ENCODE assay signal across 8 mouse cellular contexts in the genomic region with DNA sequence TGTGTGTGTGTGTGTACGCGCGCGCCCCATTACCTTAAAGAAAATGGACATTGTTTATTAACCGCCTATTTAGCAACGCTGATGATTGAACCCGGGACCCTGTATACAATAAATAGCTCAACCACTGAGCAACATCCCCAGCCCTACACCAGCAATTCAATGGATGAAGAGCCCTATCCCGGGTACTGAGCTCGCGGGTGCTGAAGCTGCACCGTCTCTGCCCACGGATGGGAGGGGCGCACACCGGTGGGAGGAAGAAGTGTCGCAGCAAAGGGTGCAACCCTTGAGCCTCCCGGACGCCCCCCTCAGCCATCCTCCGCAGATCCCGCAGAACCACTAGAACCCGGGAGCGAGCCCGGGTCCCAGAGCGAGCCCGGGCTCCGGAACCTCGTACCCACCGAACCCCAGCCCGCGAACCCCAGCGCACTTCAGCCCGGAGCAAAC. TPM values are rescaled to one million over a fixed set of nuclear protein-coding genes. Genes with fewer than 3 reads are reported as not detected.
A peak's percentile ranks its signal among the peaks of the same experiment; 100 is the strongest.
DNase-seq lines count a peak whose midpoint lies in the region; ATAC-seq lines count a peak whose summit lies in the region.

No protein-coding gene starts in this region.

- peaks cover 13% of the 10 kb centered on the region for H3K4me1 ChIP-seq in forebrain, embryonic 15.5 days
- peaks cover 26% of the 10 kb centered on the region for H3K4me1 ChIP-seq in liver, embryonic 13.5 days (replicated peaks)

- H3K4me2 ChIP-seq in forebrain, embryonic 15.5 days (replicated peaks) = peak overlapping the region; percentile 76
- H3K4me2 ChIP-seq in liver, embryonic 13.5 days = peak overlapping the region; percentile 96

- peak overlapping the region; percentile 96 for H3K9ac ChIP-seq in forebrain, embryonic 15.5 days (replicated peaks)
- peak overlapping the region; percentile 88 for H3K9ac ChIP-seq in liver, embryonic 13.5 days

- DNase-seq in cerebellum, adult 9-10 months = peak; percentile 73
- no peak for DNase-seq in cerebellum, adult 9-11 months
- DNase-seq in right cerebral cortex, adult 2 months (ENCODE audit: low spot score in 2 of 2) = peak; percentile 49 to 62
- DNase-seq in right cerebral cortex, adult 18-20 months = no peak
- DNase-seq in liver, embryonic 13.5 days = peak; percentile 48
- DNase-seq in splenic B cell, adult 2 months (ENCODE audit: low read depth, low spot score) = peak; percentile 58
- DNase-seq in frontal cortex, postnatal 36 days (ENCODE audit: low spot score in 2 of 2) = no peak

- H3K27ac ChIP-seq in forebrain, embryonic 15.5 days (replicated peaks) = peak overlapping the region; percentile 96
- H3K27ac ChIP-seq in liver, embryonic 13.5 days = peak overlapping the region; percentile 91

- under 1% methylated on average over 31 of the region's 31 CpGs for WGBS in forebrain, embryonic 15.5 days
- whole genome bisulfite sequencing in liver, embryonic 13.5 days (ENCODE audit: insufficient replicate concordance) = 2% methylated on average over 30 of the region's 31 CpGs

- peak overlapping the region; percentile 90 for H3K4me3 ChIP-seq in forebrain, embryonic 15.5 days
- H3K4me3 ChIP-seq in liver, embryonic 13.5 days (replicated peaks) = peak overlapping the region; percentile 82

- H3K27me3 ChIP-seq in forebrain, embryonic 15.5 days = 0 out of 2 replicates have a peak, but pooled peaks cover 8% of the 10 kb centered on the region
- 0 out of 2 replicates have a peak, but pooled peaks cover 4% of the 10 kb centered on the region for H3K27me3 ChIP-seq in liver, embryonic 13.5 days
- no peaks in the 10 kb centered on the region for H3K27me3 ChIP-seq in splenic B cell, adult 2 months (ENCODE audit: control insufficient read depth, insufficient read depth, low read length, poor library complexity, severe bottlenecking)

- H3K9me3 ChIP-seq in forebrain, embryonic 15.5 days = no peaks in the 10 kb centered on the region
- no peaks in the 10 kb centered on the region for H3K9me3 ChIP-seq in liver, embryonic 13.5 days (replicated peaks)

- ATAC-seq in forebrain, embryonic 15.5 days (replicated peaks) = peak; percentile 80
- peak; percentile 70 for ATAC-seq in liver, embryonic 13.5 days (ENCODE audit: low read depth)

- H3K36me3 ChIP-seq in forebrain, embryonic 15.5 days = no peaks in the 10 kb centered on the region
- H3K36me3 ChIP-seq in liver, embryonic 13.5 days = peaks cover 5% of the 10 kb centered on the region; the same call in 1 of the 2 replicates
- peaks cover 1% of the 10 kb centered on the region; the same call in 1 of the 2 replicates for H3K36me3 ChIP-seq in splenic B cell, adult 2 months (ENCODE audit: control insufficient read depth, insufficient read depth, low read length, poor library complexity, severe bottlenecking)

RNA-seq across cellular contexts. Expression of a gene that starts 0.4 kb away (rescaled TPM):
- 9.7 and 9.9 TPM in 2 replicates for polyA plus RNA-seq in forebrain, embryonic 15.5 days (2015; fragmentation: Nextera tagmentation; extraction: Ambion mirVana)
- polyA plus RNA-seq in liver, embryonic 13.5 days (2015; fragmentation: Nextera tagmentation; extraction: Ambion mirVana) = 3.3 and 3.4 TPM in 2 replicates

RNA-seq across cellular contexts. Expression of a gene that starts 32.1 kb away (rescaled TPM):
- polyA plus RNA-seq in forebrain, embryonic 15.5 days (2015; fragmentation: Nextera tagmentation; extraction: Ambion mirVana) = 23.4 and 24.1 TPM in 2 replicates
- polyA plus RNA-seq in liver, embryonic 13.5 days (2015; fragmentation: Nextera tagmentation; extraction: Ambion mirVana) = 6.9 and 8.1 TPM in 2 replicates

RNA-seq across cellular contexts. Expression of a gene that starts 58.4 kb away (rescaled TPM):
- 868 and 874 TPM in 2 replicates for polyA plus RNA-seq in forebrain, embryonic 15.5 days (2015; fragmentation: Nextera tagmentation; extraction: Ambion mirVana)
- polyA plus RNA-seq in liver, embryonic 13.5 days (2015; fragmentation: Nextera tagmentation; extraction: Ambion mirVana) = 680 and 730 TPM in 2 replicates

Comparison
In these comparisons a context has a peak if more than half of its experiments do, and no peak if none do; other contexts are left out.
1. DNase-seq: peak in cerebellum, adult 9-10 months (single experiment), right cerebral cortex, adult 2 months (2 of 2), liver, embryonic 13.5 days (single experiment) and splenic B cell, adult 2 months (single experiment); none in cerebellum, adult 9-11 months (single experiment), right cerebral cortex, adult 18-20 months (single experiment) and frontal cortex, postnatal 36 days (0 of 2).